13 mouse cellular contexts compared by ENCODE assay signal in the genomic region with DNA sequence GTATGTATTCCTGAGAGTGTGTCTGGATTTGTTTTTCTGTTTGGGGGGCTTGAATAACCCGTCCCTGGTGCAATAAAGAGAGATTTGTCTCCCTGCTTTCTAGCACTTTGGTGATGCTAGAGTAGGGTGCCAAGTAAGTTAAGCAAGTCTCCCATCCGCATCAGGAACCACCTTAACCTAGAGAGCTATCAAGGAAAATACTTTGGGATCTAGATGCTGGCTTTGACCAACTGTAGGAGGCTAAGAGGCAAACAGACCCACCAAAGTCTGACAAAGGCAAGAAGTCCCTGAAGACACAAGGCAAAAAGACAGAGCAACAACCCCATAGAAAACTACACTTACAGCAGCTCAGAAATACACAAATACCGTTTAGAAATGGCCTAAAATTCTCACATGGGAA.
DNase-seq lines count a peak whose midpoint lies in the region; ATAC-seq and TF ChIP-seq lines count a peak whose summit lies in the region.
"Had no signal": no experiment of that assay in that cellular context is flagged by ENCODE, and none has a peak within 500 bp of the region (broad histone marks: within the 10 kb centered on the region; RNA-seq: fewer than 3 reads in every experiment).

No protein-coding gene starts in this region.

- 63% methylated on average over 3 of the region's 3 CpGs for WGBS in hindbrain, embryonic 10.5 days
- 32% methylated on average over 3 of the region's 3 CpGs for WGBS in midbrain, embryonic 13.5 days

- H3K4me3 ChIP-seq in hindbrain, embryonic 10.5 days = peak overlapping the region; percentile 32
- no peak overlapping the region for H3K4me3 ChIP-seq in midbrain, embryonic 13.5 days (replicated peaks)
- H3K4me3 ChIP-seq: limb, embryonic 15.5 days had no signal

- DNase-seq in Muller cell, postnatal 12 days (ENCODE audit: inconsistent ontology term) = peak; percentile 58
- DNase-seq in brain, embryonic 14.5 days (ENCODE audit: low read depth) = peak; percentile 73
- DNase-seq in hindbrain, embryonic 10.5 days (ENCODE audit: low spot score) = no peak
- DNase-seq in urinary bladder, postnatal 14 days (ENCODE audit: low spot score) = no peak
- no peak for DNase-seq in gastrocnemius, postnatal 36 days
- DNase-seq: adrenal gland, postnatal 14 days; lung, adult 2 months had no signal

- no peak for ATAC-seq in midbrain, embryonic 13.5 days
- ATAC-seq in activated CD4-positive, CD25-positive, alpha-beta regulatory T cell, adult 4 months = no peak
- ATAC-seq: Patski had no signal

- peak overlapping the region; percentile 41 for H3K4me2 ChIP-seq in midbrain, embryonic 13.5 days (replicated peaks)
- H3K4me2 ChIP-seq: limb, embryonic 15.5 days had no signal

- TF ChIP-seq POLR2A in brain, embryonic 14.5 days (IDR thresholded peaks at IDR 0.05; ENCODE audit: borderline replicate concordance, extremely low read depth, insufficient read depth, insufficient read length, poor library complexity, severe bottlenecking) = no peak

- peak overlapping the region; percentile 89 for H3K27ac ChIP-seq in hindbrain, embryonic 10.5 days
- peak overlapping the region; percentile 97 for H3K27ac ChIP-seq in midbrain, embryonic 13.5 days
- H3K27ac ChIP-seq: heart, embryonic 15.5 days; limb, embryonic 15.5 days had no signal

- no peak for TF ChIP-seq CTCF in brain, embryonic 14.5 days (IDR thresholded peaks at IDR 0.05; ENCODE audit: borderline replicate concordance, extremely low read depth, insufficient read depth, insufficient read length)

- no peaks in the 10 kb centered on the region for H3K36me3 ChIP-seq in hindbrain, embryonic 10.5 days
- H3K36me3 ChIP-seq in midbrain, embryonic 13.5 days = no peaks in the 10 kb centered on the region
- H3K36me3 ChIP-seq: heart, embryonic 15.5 days; limb, embryonic 15.5 days had no signal

- H3K9ac ChIP-seq in midbrain, embryonic 13.5 days (replicated peaks) = peak overlapping the region; percentile 61
- H3K9ac ChIP-seq: heart, embryonic 15.5 days; limb, embryonic 15.5 days had no signal

- H3K27me3 ChIP-seq in hindbrain, embryonic 10.5 days (ENCODE audit: insufficient read depth, poor library complexity, severe bottlenecking) = no peaks in the 10 kb centered on the region
- no peaks in the 10 kb centered on the region for H3K27me3 ChIP-seq in midbrain, embryonic 13.5 days
- H3K27me3 ChIP-seq: CH12.LX; heart, embryonic 15.5 days; limb, embryonic 15.5 days had no signal

- intact Hi-C loops in gastrocnemius, postnatal 36 days (cut with DNase I) = no loop called here

- peaks cover 68% of the 10 kb centered on the region for H3K4me1 ChIP-seq in hindbrain, embryonic 10.5 days (replicated peaks)
- H3K4me1 ChIP-seq in midbrain, embryonic 13.5 days (replicated peaks) = peaks cover 55% of the 10 kb centered on the region
- H3K4me1 ChIP-seq: heart, embryonic 15.5 days; limb, embryonic 15.5 days had no signal

- no peaks in the 10 kb centered on the region for H3K9me3 ChIP-seq in hindbrain, embryonic 10.5 days
- H3K9me3 ChIP-seq in midbrain, embryonic 13.5 days = no peaks in the 10 kb centered on the region
- H3K9me3 ChIP-seq: heart, embryonic 15.5 days; limb, embryonic 15.5 days had no signal

Comparison
In these comparisons a context has a peak if more than half of its experiments do, and no peak if none do; other contexts are left out.
1. DNase-seq: peak in Muller cell, postnatal 12 days (single experiment) and brain, embryonic 14.5 days (single experiment); none in hindbrain, embryonic 10.5 days (single experiment), urinary bladder, postnatal 14 days (single experiment) and gastrocnemius, postnatal 36 days (0 of 2).